Comparison of ENCODE assay signal across 8 mouse cellular contexts in genomic region chr12:111671431-111671902, GRCm38 (mm10). TPM values are rescaled to one million over a fixed set of nuclear protein-coding genes. Genes with fewer than 3 reads are reported as not detected.
DNase-seq lines count a peak whose midpoint lies in the region; ATAC-seq and TF ChIP-seq lines count a peak whose summit lies in the region.

No protein-coding gene starts in this region.

- no peak for TF ChIP-seq EP300 in liver, embryonic 14.5 days (IDR thresholded peaks at IDR 0.05; ENCODE audit: low read depth)

- peak overlapping the region; percentile 97 for H3K4me2 ChIP-seq in kidney, embryonic 15.5 days
- peak overlapping the region; percentile 56 for H3K4me2 ChIP-seq in liver, embryonic 14.5 days (ENCODE audit: low read depth)

- no peak for TF ChIP-seq CTCF in liver, adult 2 months (IDR thresholded peaks at IDR 0.05; ENCODE audit: low read depth, low read length)
- TF ChIP-seq CTCF in liver, embryonic 14.5 days (IDR thresholded peaks at IDR 0.05; ENCODE audit: low read depth): no peak

- no peaks in the 10 kb centered on the region for H3K79me2 ChIP-seq in liver, adult 2 months (ENCODE audit: control insufficient read depth, insufficient read depth, low read length)

- WGBS in liver, adult 2 months: 2% methylated on average over 34 of the region's 34 CpGs
- WGBS in heart, embryonic 10.5 days: under 1% methylated on average over 34 of the region's 34 CpGs
- WGBS in kidney, embryonic 15.5 days: under 1% methylated on average over 34 of the region's 34 CpGs
- whole genome bisulfite sequencing in liver, embryonic 14.5 days (ENCODE audit: insufficient replicate concordance): 1% methylated on average over 34 of the region's 34 CpGs

- H3K27me3 ChIP-seq in liver, adult 2 months (ENCODE audit: control insufficient read depth, insufficient read depth, low read length): peaks cover 16% of the 10 kb centered on the region
- peaks cover 45% of the 10 kb centered on the region for H3K27me3 ChIP-seq in heart, embryonic 10.5 days (ENCODE audit: insufficient read depth, poor library complexity, severe bottlenecking)
- peaks cover 62% of the 10 kb centered on the region for H3K27me3 ChIP-seq in kidney, embryonic 15.5 days
- H3K27me3 ChIP-seq in liver, embryonic 14.5 days (ENCODE audit: control insufficient read depth, insufficient read depth, low read length): peaks cover 52% of the 10 kb centered on the region

- no peaks in the 10 kb centered on the region for H3K9me3 ChIP-seq in heart, embryonic 10.5 days
- no peaks in the 10 kb centered on the region for H3K9me3 ChIP-seq in kidney, embryonic 15.5 days (replicated peaks)
- no peaks in the 10 kb centered on the region for H3K9me3 ChIP-seq in liver, embryonic 14.5 days (ENCODE audit: control insufficient read depth, low read length)

- TF ChIP-seq POLR2A in liver, adult 2 months (IDR thresholded peaks at IDR 0.05; ENCODE audit: extremely low read depth, insufficient read depth, low read length): no peak

- no peak for DNase-seq in liver, adult 2 months (ENCODE audit: extremely low read depth, low read depth, low spot score)
- no peak for DNase-seq in liver
- peak; percentile 86 to 88 for DNase-seq in cerebellum, postnatal 25 days
- no peak for DNase-seq in heart, embryonic 10.5 days (ENCODE audit: low spot score)
- no peak for DNase-seq in liver, embryonic 14.5 days (ENCODE audit: low read depth in 3 of 3, low spot score in 3 of 3)
- DNase-seq in neural tube, embryonic 10.5 days (ENCODE audit: extremely low spot score, low spot score): peak; percentile 67
- peak; percentile 85 for DNase-seq in thymus, postnatal 4 days

- no peak overlapping the region for H3K27ac ChIP-seq in liver, adult 2 months (replicated peaks; ENCODE audit: insufficient read depth, low read depth, low read length)
- H3K27ac ChIP-seq in heart, embryonic 10.5 days: peak overlapping the region; percentile 88
- H3K27ac ChIP-seq in kidney, embryonic 15.5 days: no peak overlapping the region
- no peak overlapping the region for H3K27ac ChIP-seq in liver, embryonic 14.5 days

- ATAC-seq in kidney, embryonic 15.5 days (replicated peaks; ENCODE audit: low FRiP score): 0 out of 2 replicates have a peak, but pooled peaks have one; percentile 14
- no peak for ATAC-seq in liver, embryonic 14.5 days (ENCODE audit: insufficient read depth)

- peak overlapping the region; percentile 62 for H3K9ac ChIP-seq in liver, adult 2 months (ENCODE audit: low read depth, low read length)
- peak overlapping the region; percentile 60 for H3K9ac ChIP-seq in kidney, embryonic 15.5 days
- H3K9ac ChIP-seq in liver, embryonic 14.5 days (replicated peaks): no peak overlapping the region

- H3K4me1 ChIP-seq in liver, adult 2 months (ENCODE audit: control insufficient read depth, insufficient read depth, low read length): peaks cover 12% of the 10 kb centered on the region
- H3K4me1 ChIP-seq in heart, embryonic 10.5 days: peaks cover 70% of the 10 kb centered on the region
- H3K4me1 ChIP-seq in kidney, embryonic 15.5 days: peaks cover 49% of the 10 kb centered on the region
- H3K4me1 ChIP-seq in liver, embryonic 14.5 days (replicated peaks; ENCODE audit: control insufficient read depth in 2 of 2, insufficient read depth in 2 of 2, low read length in 1 of 2): peaks cover 0 to 5% of the 10 kb centered on the region in 2 experiments; a peak in 1 of 4 replicates

- H3K36me3 ChIP-seq in liver, adult 2 months (ENCODE audit: control insufficient read depth, insufficient read depth, low read length): no peaks in the 10 kb centered on the region
- H3K36me3 ChIP-seq in heart, embryonic 10.5 days: peaks cover 12% of the 10 kb centered on the region
- H3K36me3 ChIP-seq in kidney, embryonic 15.5 days: no peaks in the 10 kb centered on the region
- H3K36me3 ChIP-seq in liver, embryonic 14.5 days (replicated peaks; ENCODE audit: control insufficient read depth, insufficient read depth, low read depth): no peaks in the 10 kb centered on the region

- peak overlapping the region; percentile 66 for H3K4me3 ChIP-seq in liver, adult 2 months (ENCODE audit: insufficient read depth, low read depth, low read length)
- H3K4me3 ChIP-seq in heart, embryonic 10.5 days: peak overlapping the region; percentile 78
- peak overlapping the region; percentile 63 for H3K4me3 ChIP-seq in kidney, embryonic 15.5 days (replicated peaks)
- peak overlapping the region; percentile 22 to 48 for H3K4me3 ChIP-seq in liver, embryonic 14.5 days (ENCODE audit: insufficient read depth in 1 of 2, low read depth in 2 of 2, low read length in 2 of 2)

RNA-seq across cellular contexts. Expression of gene Ckb, which starts 0.7 kb away (rescaled TPM):
- 9.7 and 9.9 TPM in 2 replicates for total RNA-seq in liver, adult 2 months (2014; rRNA removed)
- 15.3 and 17.8 TPM in 2 replicates for polyA plus RNA-seq in liver, adult 2 months (2012; rRNA removed)
- polyA plus RNA-seq in heart, embryonic 10.5 days (2016; fragmentation: Nextera tagmentation; extraction: Ambion mirVana): 408 and 575 TPM in 2 replicates
- 126 and 154 TPM in 2 replicates for polyA plus RNA-seq in kidney, embryonic 15.5 days (2015; fragmentation: Nextera tagmentation; extraction: Ambion mirVana)
- polyA plus RNA-seq in liver, embryonic 14.5 days (2012; rRNA removed): 26.5 and 31.4 TPM in 2 replicates
- 26.1 and 28.0 TPM in 2 replicates for polyA plus RNA-seq in liver, embryonic 14.5 days (2014; fragmentation: Nextera tagmentation; extraction: Ambion mirVana)

RNA-seq across cellular contexts. Expression of gene Trmt61a, which starts 6.4 kb away (rescaled TPM):
- total RNA-seq in liver, adult 2 months (2014; rRNA removed): 2.3 and 5.3 TPM in 2 replicates
- polyA plus RNA-seq in liver, adult 2 months (2012; rRNA removed): 17.9 and 33.1 TPM in 2 replicates
- 12.7 and 18.9 TPM in 2 replicates for polyA plus RNA-seq in heart, embryonic 10.5 days (2016; fragmentation: Nextera tagmentation; extraction: Ambion mirVana)
- 10.7 and 12.8 TPM in 2 replicates for polyA plus RNA-seq in kidney, embryonic 15.5 days (2015; fragmentation: Nextera tagmentation; extraction: Ambion mirVana)
- 19.3 and 32.7 TPM in 2 replicates for polyA plus RNA-seq in liver, embryonic 14.5 days (2012; rRNA removed)
- 3.3 and 4.4 TPM in 2 replicates for polyA plus RNA-seq in liver, embryonic 14.5 days (2014; fragmentation: Nextera tagmentation; extraction: Ambion mirVana)

RNA-seq across cellular contexts. Expression of gene Bag5, which starts 41.6 kb away (rescaled TPM):
- total RNA-seq in liver, adult 2 months (2014; rRNA removed): 9.5 and 10.1 TPM in 2 replicates
- polyA plus RNA-seq in liver, adult 2 months (2012; rRNA removed): 6.7 and 7.7 TPM in 2 replicates
- polyA plus RNA-seq in heart, embryonic 10.5 days (2016; fragmentation: Nextera tagmentation; extraction: Ambion mirVana): 43.7 and 47.7 TPM in 2 replicates
- 51.4 and 53.6 TPM in 2 replicates for polyA plus RNA-seq in kidney, embryonic 15.5 days (2015; fragmentation: Nextera tagmentation; extraction: Ambion mirVana)
- polyA plus RNA-seq in liver, embryonic 14.5 days (2012; rRNA removed): 5.5 and 9.8 TPM in 2 replicates
- 15.2 and 15.5 TPM in 2 replicates for polyA plus RNA-seq in liver, embryonic 14.5 days (2014; fragmentation: Nextera tagmentation; extraction: Ambion mirVana)

RNA-seq across cellular contexts. Expression of gene Apopt1, which starts 41.6 kb away (rescaled TPM):
- total RNA-seq in liver, adult 2 months (2014; rRNA removed): 21.3 and 24.3 TPM in 2 replicates
- polyA plus RNA-seq in liver, adult 2 months (2012; rRNA removed): 58.2 and 78.4 TPM in 2 replicates
- 53.3 and 55.2 TPM in 2 replicates for polyA plus RNA-seq in heart, embryonic 10.5 days (2016; fragmentation: Nextera tagmentation; extraction: Ambion mirVana)
- polyA plus RNA-seq in kidney, embryonic 15.5 days (2015; fragmentation: Nextera tagmentation; extraction: Ambion mirVana): 53.5 and 57.4 TPM in 2 replicates
- 7.5 and 13.4 TPM in 2 replicates for polyA plus RNA-seq in liver, embryonic 14.5 days (2012; rRNA removed)
- polyA plus RNA-seq in liver, embryonic 14.5 days (2014; fragmentation: Nextera tagmentation; extraction: Ambion mirVana): 19.3 and 20.0 TPM in 2 replicates

Comparison
In these comparisons a context has a peak if more than half of its experiments do, and no peak if none do; other contexts are left out.
1. DNase-seq: peak in cerebellum, postnatal 25 days (2 of 2), neural tube, embryonic 10.5 days (single experiment) and thymus, postnatal 4 days (single experiment); none in liver, adult 2 months (single experiment), liver (single experiment), heart, embryonic 10.5 days (single experiment) and liver, embryonic 14.5 days (0 of 3).
2. Peak in every context shown above with its lines, with median percentiles within 50 percentile points of each other: H3K4me3 ChIP-seq.